Mouse (Mus musculus): Measurements from ENCODE around the gene Cntfr.

Cntfr gene

GRCm38 (mm10) chr4:41648157-41648556 lies 48.7 kb downstream of the Cntfr start:
- ATAC-seq (ENCODE audit: low TSS enrichment): peak; percentile 79; the same call in 1 of the 2 replicates

GRCm38 (mm10) chr4:41645488-41645887 lies 51.4 kb downstream of the Cntfr start:
- no peak for ATAC-seq (ENCODE audit: low TSS enrichment)

- ATAC-seq (ENCODE audit: low TSS enrichment): no peak
Observed at GRCm38 (mm10) chr4:41641199-41641822, 55.6 kb downstream of the Cntfr start.

- ATAC-seq (ENCODE audit: low TSS enrichment): peak; percentile 87
Observed at GRCm38 (mm10) chr4:41639913-41640507, 56.9 kb downstream of the Cntfr start, which contains the start of gene Enho. Gene Enho (minus strand): TSS chr4:41640324.

GRCm38 (mm10) chr4:41639214-41639841 lies 57.6 kb downstream of the Cntfr start:
- ATAC-seq (ENCODE audit: low TSS enrichment): peak; percentile 22

GRCm38 (mm10) chr4:41638828-41639213 lies 58.1 kb downstream of the Cntfr start:
- no peak; the same call in 1 of the 2 replicates for ATAC-seq (ENCODE audit: low TSS enrichment)

GRCm38 (mm10) chr4:41638186-41638731 lies 58.6 kb downstream of the Cntfr start:
- no peak for ATAC-seq (ENCODE audit: low TSS enrichment)

- ATAC-seq (ENCODE audit: low TSS enrichment): no peak
Observed at GRCm38 (mm10) chr4:41636882-41637635, 59.8 kb downstream of the Cntfr start.

- ATAC-seq (ENCODE audit: low TSS enrichment): no peak
Observed at GRCm38 (mm10) chr4:41636366-41636765, 60.5 kb downstream of the Cntfr start.

GRCm38 (mm10) chr4:41635906-41636305 lies 61.0 kb downstream of the Cntfr start:
- no peak for ATAC-seq (ENCODE audit: low TSS enrichment)

- ATAC-seq (ENCODE audit: low TSS enrichment): no peak
Observed at GRCm38 (mm10) chr4:41635224-41635623, 61.7 kb downstream of the Cntfr start.

GRCm38 (mm10) chr4:41634631-41635030 lies 62.3 kb downstream of the Cntfr start:
- ATAC-seq (ENCODE audit: low TSS enrichment): no peak

- ATAC-seq (ENCODE audit: low TSS enrichment): no peak
Observed at GRCm38 (mm10) chr4:41633001-41633400, 63.9 kb downstream of the Cntfr start.

GRCm38 (mm10) chr4:41631390-41631789 lies 65.5 kb downstream of the Cntfr start:
- ATAC-seq (ENCODE audit: low TSS enrichment): peak; percentile 85

GRCm38 (mm10) chr4:41630196-41630595 lies 66.7 kb downstream of the Cntfr start:
- no peak for ATAC-seq (ENCODE audit: low TSS enrichment)

- ATAC-seq (ENCODE audit: low TSS enrichment): no peak
Observed at GRCm38 (mm10) chr4:41628202-41628927, 68.5 kb downstream of the Cntfr start.

- ATAC-seq (ENCODE audit: low TSS enrichment): no peak
Observed at GRCm38 (mm10) chr4:41622071-41622470, 74.8 kb downstream of the Cntfr start.

- peak; percentile 42; the same call in 1 of the 2 replicates for ATAC-seq (ENCODE audit: low TSS enrichment)
Observed at GRCm38 (mm10) chr4:41618916-41619746, 77.8 kb downstream of the Cntfr start.

GRCm38 (mm10) chr4:41615661-41616599 lies 81.0 kb downstream of the Cntfr start:
- peak; percentile 63 for ATAC-seq (ENCODE audit: low TSS enrichment)

Measured in frontal cortex, adult (tissue).